Mouse (Mus musculus): ENCODE results near the gene Nbeal2.

DNA sequence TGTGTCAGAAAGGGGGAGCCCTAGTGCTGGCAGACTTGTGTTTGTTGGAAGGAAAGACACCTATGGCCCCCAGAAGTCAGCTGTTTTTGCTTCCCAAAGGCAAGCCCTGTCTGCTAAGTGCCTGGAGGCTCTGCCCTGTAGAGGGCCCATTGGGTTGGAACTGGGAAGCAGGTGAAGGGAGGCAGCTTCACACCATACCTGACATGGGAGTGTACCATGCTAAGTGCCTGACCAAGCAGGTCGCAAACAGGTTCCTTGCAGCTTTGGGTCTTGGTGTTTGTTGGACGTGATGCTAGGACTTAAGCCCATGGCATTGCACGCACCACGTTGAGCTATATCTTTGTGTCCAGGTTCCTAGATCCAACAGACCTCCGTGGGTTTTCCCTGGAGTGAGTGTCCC lies 42.5 kb upstream of the Nbeal2 start:
- TF ChIP-seq MEF2A (IDR thresholded peaks at IDR 0.05; ENCODE audit: extremely low read depth, insufficient replicate concordance, low read depth, low read length, poor library complexity, severe bottlenecking), result no peak
- no peak for TF ChIP-seq SMC3 (IDR thresholded peaks at IDR 0.05; ENCODE audit: low read depth, low read length)
- no peak for TF ChIP-seq NELFE (IDR thresholded peaks at IDR 0.05; ENCODE audit: low read depth, low read length)
- no peak for TF ChIP-seq POLR2A (IDR thresholded peaks at IDR 0.05; ENCODE audit: control insufficient read depth in 1 of 2, insufficient read depth in 1 of 2, low read depth in 1 of 2, low read length in 2 of 2, poor library complexity in 1 of 2)
- no peak for TF ChIP-seq MAX (IDR thresholded peaks at IDR 0.05; ENCODE audit: low read length)
